Mouse (Mus musculus) megakaryocyte, embryonic 14.5 days (primary cell): ENCODE results near the gene Hoxd3. TPM values are rescaled to one million over a fixed set of nuclear protein-coding genes. Genes with fewer than 3 reads are reported as not detected.

Source experiments
- H3K27me3 ChIP-seq: replicated peaks from 2 replicates; pipeline ENCODE3; 2012; ENCODE audit warnings: inconsistent platforms
- H3K36me3 ChIP-seq: replicated peaks from 2 replicates; pipeline ENCODE3; 2012; ENCODE audit warnings: low read length, inconsistent platforms, mixed read lengths
- H3K4me1 ChIP-seq: 2 replicates; pipeline ENCODE4 v1.6.1; 2012; ENCODE audit warnings: inconsistent platforms
- H3K4me3 ChIP-seq: replicated peaks from 2 replicates; pipeline ENCODE3; 2012; ENCODE audit warnings: moderate library complexity, mild to moderate bottlenecking, inconsistent platforms
- H3K9me3 ChIP-seq: 2 replicates; pipeline ENCODE4 v1.6.1; 2012; ENCODE audit warnings: inconsistent platforms
- FLI1 ChIP-seq: IDR thresholded peaks from 2 replicates; pipeline ENCODE4 v1.6.1; 2012; ENCODE audit warnings: low read length, inconsistent platforms, mixed read lengths
- GATA1 ChIP-seq: IDR thresholded peaks from 3 replicates; pipeline ENCODE4 v1.6.1; 2012; ENCODE audit warnings: mixed read lengths, low read length, inconsistent platforms, borderline replicate concordance
- polyA plus RNA-seq: library from polyadenylated mRNA; stranded (reverse); fragments of >175 nt; gene quantifications from 2 replicates; pipeline ENCODE4 v1.2.3, GENCODE M21; 2012; ENCODE audit warnings: low replicate concordance; ENCODE audit not compliant: insufficient read depth

Gene Hoxd3
- polyA plus RNA-seq, 1 experiment, result not detected

DNA sequence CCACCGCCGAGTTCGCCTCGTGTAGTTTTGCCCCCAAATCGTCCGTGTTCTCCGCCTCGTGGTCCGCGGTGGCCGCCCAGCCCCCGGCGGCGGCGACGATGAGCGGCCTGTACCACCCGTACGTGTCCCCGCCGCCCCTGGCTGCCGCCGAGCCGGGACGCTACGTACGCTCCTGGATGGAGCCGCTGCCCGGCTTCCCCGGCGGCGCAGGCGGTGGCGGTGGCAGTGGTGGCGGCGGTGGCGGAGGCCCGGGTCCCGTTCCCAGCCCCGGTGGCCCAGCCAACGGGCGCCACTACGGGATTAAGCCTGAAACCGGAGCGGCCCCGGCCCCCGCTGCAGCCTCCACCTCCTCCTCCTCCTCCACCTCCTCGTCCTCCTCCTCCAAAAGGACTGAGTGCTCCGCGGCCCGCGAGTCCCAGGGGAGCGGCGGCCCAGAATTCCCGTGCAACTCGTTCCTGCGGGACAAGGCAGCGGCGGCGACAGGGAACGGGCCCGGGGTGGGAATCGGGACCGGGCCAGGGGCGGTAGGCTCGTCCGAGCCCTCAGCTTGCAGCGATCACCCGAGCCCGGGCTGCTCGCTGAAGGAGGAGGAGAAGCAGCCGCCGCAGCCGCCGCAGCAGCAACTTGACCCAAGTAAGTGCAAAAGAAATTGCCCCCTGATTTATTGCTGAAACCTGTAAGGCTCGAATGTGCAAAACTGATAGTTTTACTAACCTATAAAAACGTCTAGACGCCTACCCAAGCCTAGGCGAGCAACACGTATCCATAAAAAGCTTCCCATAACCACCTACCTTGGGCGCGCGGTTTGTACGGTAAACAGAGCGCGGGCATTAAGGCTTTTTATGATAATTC lies 13.3 kb upstream of the Hoxd3 start:
- H3K27me3 ChIP-seq, result peaks cover 96% of the 10 kb centered on the region
- no peak for TF ChIP-seq FLI1
- no peak for TF ChIP-seq GATA1
- H3K4me3 ChIP-seq, result peak overlapping the region; percentile 79
- H3K36me3 ChIP-seq, result no peaks in the 10 kb centered on the region
- H3K4me1 ChIP-seq, result peaks cover 14% of the 10 kb centered on the region
- no peaks in the 10 kb centered on the region for H3K9me3 ChIP-seq

DNA sequence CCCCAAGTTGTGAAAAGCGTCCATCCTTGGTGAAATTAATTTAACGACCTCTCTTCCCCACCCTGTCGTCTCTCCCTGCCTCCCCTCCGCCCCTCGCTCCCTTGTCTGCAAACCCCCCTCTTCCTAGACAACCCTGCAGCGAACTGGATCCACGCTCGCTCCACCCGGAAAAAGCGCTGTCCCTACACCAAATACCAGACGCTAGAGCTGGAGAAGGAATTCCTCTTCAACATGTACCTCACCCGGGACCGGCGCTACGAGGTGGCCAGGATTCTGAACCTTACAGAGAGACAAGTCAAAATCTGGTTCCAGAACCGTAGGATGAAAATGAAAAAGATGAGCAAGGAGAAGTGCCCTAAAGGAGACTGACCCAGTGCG lies 12.7 kb upstream of the Hoxd3 start:
- TF ChIP-seq GATA1 (no peak), FLI1 (no peak)
- Histone ChIP-seq H3K36me3 (no peaks in the 10 kb centered on the region), H3K9me3 (no peaks in the 10 kb centered on the region), H3K4me3 (no peak overlapping the region), H3K4me1 (peaks cover 13% of the 10 kb centered on the region), H3K27me3 (peaks cover 96% of the 10 kb centered on the region)

DNA sequence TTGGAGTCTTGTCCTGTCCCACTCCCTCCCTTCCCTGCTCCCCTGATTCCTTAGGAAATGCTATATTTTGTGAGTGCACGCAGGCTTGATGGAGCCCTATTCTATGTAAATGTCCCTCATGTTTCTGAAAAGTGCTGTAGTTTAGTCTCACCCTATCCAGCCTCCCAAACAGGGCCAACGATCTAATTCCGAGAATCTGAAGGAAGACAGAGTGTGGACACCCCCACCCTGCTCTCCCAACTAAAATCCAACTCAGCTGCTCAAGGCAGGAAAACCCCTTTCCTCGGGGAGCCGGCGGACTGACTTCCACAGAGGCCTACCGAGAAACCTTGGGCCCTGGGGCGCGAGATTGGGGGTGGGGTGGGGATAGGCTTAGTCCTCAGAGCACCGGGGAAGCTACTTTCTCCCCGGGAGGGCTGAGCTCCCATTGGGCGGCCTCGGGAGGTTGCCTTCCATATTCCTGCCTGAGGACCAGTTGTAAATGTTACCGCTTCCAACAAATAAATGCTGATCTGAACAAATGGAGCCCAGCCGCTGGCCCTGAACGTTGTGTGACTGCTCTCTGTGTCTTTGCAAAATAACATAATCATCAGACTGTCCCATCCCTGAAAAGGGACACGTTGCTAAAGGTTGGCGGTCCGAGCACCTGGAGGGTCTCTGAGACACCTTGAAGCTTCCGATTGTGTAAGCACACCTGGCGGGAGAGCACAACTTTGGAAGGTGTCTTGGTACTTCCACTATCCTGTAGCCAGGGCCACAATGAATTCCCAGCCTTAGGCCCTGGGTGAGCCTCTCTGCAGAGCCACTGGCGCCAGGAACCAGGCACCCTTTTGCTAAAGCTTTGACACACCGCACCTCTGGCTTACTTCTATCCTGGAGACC lies 11.8 kb upstream of the Hoxd3 start:
- Histone ChIP-seq H3K27me3 (peaks cover 97% of the 10 kb centered on the region), H3K9me3 (no peaks in the 10 kb centered on the region), H3K36me3 (no peaks in the 10 kb centered on the region), H3K4me3 (no peak overlapping the region), H3K4me1 (peaks cover 15% of the 10 kb centered on the region)
- TF ChIP-seq FLI1 (no peak), GATA1 (no peak)

DNA sequence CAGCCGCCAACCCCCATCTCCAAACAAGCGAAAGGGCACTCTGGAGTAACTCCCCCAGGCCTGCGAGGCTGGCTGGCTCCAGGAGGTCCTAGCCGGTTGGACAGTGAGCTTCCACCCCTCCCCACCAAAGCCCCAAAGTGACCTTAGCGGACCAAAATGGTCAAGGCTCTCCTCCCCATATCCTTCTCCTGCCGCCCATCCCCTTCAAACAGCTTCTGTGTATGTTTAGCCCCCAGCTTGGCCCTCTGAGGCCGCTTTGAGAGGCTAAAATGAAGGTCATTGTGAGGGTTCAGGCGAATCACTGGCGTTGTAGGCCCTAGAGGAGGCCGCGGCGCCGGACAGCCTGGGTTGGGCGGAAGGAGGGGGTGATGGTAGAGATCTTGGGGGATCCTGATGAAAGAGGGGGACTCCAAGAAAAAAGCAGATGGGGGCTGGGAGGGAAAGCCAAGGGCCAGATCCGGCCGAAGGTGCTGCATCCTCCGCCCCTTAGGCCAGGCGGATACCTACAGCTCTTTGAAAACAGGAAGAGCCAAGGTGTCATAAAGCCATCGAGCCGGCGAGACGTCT lies 11.1 kb upstream of the Hoxd3 start:
- TF ChIP-seq FLI1, result no peak
- TF ChIP-seq GATA1, result no peak

DNA sequence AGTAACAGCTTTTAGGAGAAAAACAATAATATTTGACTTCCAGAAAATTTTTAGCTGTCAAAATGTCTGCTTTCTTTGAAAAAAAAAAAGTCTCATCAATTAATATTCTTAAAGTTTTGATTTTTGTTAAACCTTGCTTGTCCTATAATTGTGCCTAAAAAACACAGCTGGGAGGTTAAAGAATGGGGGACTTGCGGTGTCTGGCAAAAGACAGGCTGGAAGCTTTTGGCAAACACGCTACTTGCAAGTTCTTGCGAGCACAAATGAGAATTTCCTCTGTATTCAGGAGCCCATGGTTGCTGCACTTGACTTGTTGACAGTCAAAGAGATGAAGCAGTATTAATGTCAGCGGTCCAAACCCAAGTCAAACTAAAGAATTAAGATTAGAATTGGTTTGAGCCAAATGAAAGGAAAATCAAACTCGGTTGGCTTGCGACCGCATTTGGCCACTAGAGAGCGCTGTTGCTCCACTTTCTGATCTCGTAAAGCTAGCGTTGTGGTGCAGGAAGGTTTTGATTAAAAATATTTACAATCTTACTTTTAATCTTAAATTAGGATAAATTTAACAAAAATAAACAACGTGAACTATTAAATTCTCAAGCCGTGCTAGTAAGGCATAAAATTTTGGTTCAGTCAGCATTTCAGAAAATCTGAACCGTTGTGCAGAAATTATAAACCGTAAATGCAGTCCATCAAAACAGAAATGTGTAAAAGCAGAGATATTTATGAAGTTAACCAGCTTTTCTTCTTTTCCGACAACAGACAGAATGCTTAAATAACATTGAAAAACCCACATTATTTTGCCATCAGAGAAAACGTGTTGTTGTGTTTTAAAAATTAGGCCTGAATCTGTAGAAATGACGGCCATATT lies 9.5 kb upstream of the Hoxd3 start:
- peak overlapping the region; percentile 65 for H3K4me3 ChIP-seq
- TF ChIP-seq GATA1, result no peak
- TF ChIP-seq FLI1, result no peak
- no peaks in the 10 kb centered on the region for H3K36me3 ChIP-seq
- H3K4me1 ChIP-seq, result peaks cover 25% of the 10 kb centered on the region
- no peaks in the 10 kb centered on the region for H3K9me3 ChIP-seq
- H3K27me3 ChIP-seq, result peaks cover 95% of the 10 kb centered on the region

More for the DNA sequence above, 11.1 kb upstream of the Hoxd3 start:
- Histone ChIP-seq H3K4me3 (no peak overlapping the region), H3K27me3 (peaks cover 97% of the 10 kb centered on the region), H3K9me3 (no peaks in the 10 kb centered on the region), H3K4me1 (peaks cover 23% of the 10 kb centered on the region), H3K36me3 (no peaks in the 10 kb centered on the region)

DNA sequence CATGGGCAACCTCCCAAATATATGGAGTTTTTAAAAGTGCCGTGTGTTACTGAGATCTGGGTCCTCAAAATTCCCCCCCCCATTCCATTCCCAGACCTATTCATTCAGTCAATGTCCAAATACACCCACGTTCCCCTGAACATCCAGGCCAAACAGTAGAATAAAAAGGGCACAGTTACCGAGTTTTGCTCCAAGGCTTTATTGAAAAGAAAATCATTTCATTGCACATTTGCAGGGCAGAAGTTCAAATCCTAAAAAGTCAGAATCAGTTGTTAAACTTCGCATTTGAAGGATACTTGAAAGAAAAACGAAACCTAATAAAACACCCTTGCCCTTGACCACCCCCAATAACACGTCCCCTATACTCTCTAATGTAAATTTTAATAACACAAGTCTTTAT lies 8.9 kb upstream of the Hoxd3 start:
- no peaks in the 10 kb centered on the region for H3K36me3 ChIP-seq
- H3K27me3 ChIP-seq, result peaks cover 95% of the 10 kb centered on the region
- no peak overlapping the region for H3K4me3 ChIP-seq
- H3K4me1 ChIP-seq, result peaks cover 22% of the 10 kb centered on the region
- H3K9me3 ChIP-seq, result no peaks in the 10 kb centered on the region
- no peak for TF ChIP-seq FLI1
- TF ChIP-seq GATA1, result no peak

DNA sequence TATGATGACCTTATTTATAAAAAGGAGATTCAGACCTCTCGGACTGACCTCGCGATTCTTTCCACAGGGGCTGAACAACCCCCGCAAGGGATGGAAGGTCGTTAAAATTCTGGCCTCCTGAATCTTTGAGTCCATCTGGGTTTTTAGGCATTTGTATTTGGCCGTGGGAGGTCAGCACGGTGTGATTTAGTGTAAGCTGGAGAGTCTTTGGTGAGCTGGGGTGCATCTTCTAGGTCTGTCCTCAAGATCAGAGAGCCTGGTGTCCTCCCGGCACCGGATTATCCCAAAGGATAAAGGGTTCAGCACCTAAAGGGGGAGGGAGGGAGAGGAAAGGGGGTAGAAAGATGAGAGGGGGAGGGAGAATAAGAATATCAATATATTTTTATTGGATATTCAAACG lies 8.4 kb upstream of the Hoxd3 start:
- TF ChIP-seq GATA1, result no peak
- H3K36me3 ChIP-seq, result no peaks in the 10 kb centered on the region
- H3K4me3 ChIP-seq, result no peak overlapping the region
- H3K4me1 ChIP-seq, result peaks cover 17% of the 10 kb centered on the region
- H3K9me3 ChIP-seq, result no peaks in the 10 kb centered on the region
- peaks cover 95% of the 10 kb centered on the region for H3K27me3 ChIP-seq

DNA sequence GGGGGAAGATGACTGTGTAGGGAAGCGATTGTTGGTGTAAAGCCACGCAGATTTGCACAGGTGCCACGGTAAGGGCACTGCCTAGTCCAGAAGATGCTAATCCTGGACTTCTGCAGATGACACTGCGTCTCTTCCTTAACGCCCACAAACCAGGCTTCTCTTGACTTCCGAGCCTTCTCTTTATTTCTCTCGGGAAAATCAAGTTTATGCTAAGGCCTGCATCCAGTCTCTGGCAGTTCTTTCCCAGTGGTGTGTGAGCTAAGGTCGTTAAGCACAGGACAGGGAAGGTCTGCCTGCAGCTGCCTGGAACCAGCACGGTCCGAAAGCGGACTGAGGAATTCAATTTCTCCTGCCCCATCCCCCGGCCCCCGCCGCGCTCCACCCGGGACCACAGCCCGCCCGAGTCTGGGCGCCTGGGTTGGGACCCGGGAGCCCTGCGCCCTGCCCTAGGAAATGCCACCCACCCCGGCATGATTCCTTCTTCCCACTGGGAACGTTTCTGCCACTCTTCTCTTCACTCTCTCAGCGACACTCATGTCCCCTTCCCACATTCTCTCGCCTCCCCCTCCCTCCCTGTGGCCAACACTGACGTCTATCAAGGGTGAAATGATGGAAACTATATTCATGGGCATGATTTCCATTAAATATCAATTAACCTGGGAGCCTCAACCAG lies 7.9 kb upstream of the Hoxd3 start:
- H3K27me3 ChIP-seq, result peaks cover 95% of the 10 kb centered on the region
- H3K9me3 ChIP-seq, result no peaks in the 10 kb centered on the region
- no peak overlapping the region for H3K4me3 ChIP-seq
- peaks cover 15% of the 10 kb centered on the region for H3K4me1 ChIP-seq
- TF ChIP-seq GATA1 (no peak), FLI1 (no peak)
- H3K36me3 ChIP-seq, result no peaks in the 10 kb centered on the region

DNA sequence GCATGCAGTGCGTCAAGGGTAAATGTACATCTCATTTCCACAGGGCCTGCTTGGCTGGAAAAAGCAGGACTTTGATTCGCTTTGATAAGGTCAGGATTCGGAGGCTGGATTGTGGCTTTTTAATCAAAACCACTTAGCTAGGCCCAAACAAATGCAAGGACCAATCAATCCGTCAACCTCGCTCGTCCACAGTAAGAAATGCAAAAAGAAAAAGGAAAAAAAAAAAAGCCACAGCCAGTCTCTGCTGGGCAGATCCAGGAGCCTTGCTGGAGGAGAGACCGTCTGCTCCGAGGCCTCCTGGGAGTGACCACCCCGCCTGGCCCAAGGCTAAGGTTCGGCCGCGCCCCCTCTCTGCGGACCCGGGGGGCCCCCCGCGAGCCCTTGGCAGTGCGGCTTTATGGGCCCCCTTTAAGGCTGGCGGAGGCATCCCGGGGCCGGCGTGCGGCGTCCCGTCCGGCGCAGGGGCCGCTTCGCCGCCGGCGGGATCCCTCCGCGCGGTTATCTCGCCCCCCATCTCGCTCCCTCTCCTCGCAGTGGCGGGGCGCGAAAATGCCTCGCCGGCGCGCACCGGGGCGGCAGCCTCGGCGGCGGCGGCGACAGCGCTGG lies 7.2 kb upstream of the Hoxd3 start, which contains the start of gene Hoxd8:
Hoxd8 (plus strand) TSS at position 223 of the 606 bp plus-strand sequence.
- Histone ChIP-seq H3K4me3 (peak within 1 kb of the TSS; percentile 88), H3K9me3 (no peaks in the 10 kb centered on the region), H3K36me3 (no peaks in the 10 kb centered on the region), H3K27me3 (peaks cover 95% of the 10 kb centered on the region), H3K4me1 (peaks cover 15% of the 10 kb centered on the region)
- TF ChIP-seq FLI1, result no peak
- TF ChIP-seq GATA1, result no peak
